Mouse (Mus musculus): ENCODE results near the gene Mgll. TPM values are rescaled to one million over a fixed set of nuclear protein-coding genes. Genes with fewer than 3 reads are reported as not detected.

Gene Mgll
- polyA plus RNA-seq, 1 experiment from 2014 or later = 4.2 TPM

DNA sequence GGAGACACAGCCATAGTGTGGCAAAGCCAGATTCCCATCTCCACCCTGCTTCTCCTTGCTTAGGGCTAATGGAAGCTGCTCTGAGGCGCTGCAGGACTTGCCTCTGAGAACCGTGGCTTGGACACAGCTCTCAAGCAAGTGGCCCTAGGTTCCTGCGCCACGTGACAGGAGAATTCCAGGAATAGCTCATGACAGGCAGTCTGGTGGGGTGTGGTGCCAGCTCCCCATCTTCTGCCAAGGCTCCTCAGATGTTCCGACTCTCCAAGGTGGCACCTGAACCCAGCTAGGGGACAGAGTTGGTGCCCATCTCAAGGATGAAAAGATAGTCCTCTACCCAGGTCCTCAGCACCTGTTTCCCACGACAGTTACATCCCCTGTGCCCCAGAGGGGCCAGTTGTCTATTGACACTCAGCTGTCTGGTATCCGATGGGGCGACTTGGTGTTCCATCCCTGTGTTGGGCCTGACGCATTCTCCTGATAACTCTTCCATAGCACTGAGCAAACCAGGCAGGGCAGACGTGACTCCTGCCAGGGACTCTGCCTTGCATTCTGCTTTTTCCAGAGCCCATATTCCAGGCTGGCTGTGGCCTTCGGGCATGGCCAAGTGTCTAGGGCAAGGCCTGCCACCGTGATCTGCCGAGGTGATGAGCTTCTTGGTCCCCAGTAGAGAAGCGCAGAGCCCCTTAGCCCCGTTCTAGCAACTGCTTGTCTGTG, 62.7 kb downstream of the Mgll start:
- no peak for TF ChIP-seq CTCF (IDR thresholded peaks at IDR 0.05)
- in situ Hi-C loops (cut with MboI; ENCODE audit: low pct_unique_long_range_greater_than_20kb) = no loop called here
- DNase-seq (ENCODE audit: low read depth, low spot score) = no peak
- H3K27me3 ChIP-seq = no peaks in the 10 kb centered on the region
- ChIA-PET CTCF (no interaction called here), POLR2A (no interaction called here)
- no peak for ATAC-seq

DNA sequence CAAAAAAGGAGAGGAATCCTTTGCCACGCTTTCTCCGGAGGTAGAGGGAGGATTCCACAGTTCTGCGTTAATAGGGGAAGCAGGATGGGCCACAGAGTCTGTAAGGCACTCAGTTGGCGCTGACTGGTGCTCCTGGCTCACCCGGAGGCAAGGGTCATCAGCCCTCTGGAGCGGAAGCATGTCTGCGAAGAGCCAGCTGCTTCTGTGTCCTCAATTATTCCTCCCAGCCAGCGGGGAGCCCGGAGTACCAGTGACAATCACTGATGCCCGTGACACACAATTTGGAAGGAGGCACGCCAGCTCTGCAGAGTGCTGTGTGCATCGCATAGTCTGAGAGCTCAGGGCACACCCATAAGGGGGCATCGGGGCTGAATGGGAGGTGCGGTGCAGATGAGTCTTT, 63.3 kb downstream of the Mgll start:
- DNase-seq (ENCODE audit: low read depth, low spot score) = no peak
- ChIA-PET CTCF (no interaction called here), POLR2A (no interaction called here)
- ATAC-seq = no peak
- no peak for TF ChIP-seq CTCF (IDR thresholded peaks at IDR 0.05)
- no peaks in the 10 kb centered on the region for H3K27me3 ChIP-seq
- in situ Hi-C loops (cut with MboI; ENCODE audit: low pct_unique_long_range_greater_than_20kb) = no loop called here

DNA sequence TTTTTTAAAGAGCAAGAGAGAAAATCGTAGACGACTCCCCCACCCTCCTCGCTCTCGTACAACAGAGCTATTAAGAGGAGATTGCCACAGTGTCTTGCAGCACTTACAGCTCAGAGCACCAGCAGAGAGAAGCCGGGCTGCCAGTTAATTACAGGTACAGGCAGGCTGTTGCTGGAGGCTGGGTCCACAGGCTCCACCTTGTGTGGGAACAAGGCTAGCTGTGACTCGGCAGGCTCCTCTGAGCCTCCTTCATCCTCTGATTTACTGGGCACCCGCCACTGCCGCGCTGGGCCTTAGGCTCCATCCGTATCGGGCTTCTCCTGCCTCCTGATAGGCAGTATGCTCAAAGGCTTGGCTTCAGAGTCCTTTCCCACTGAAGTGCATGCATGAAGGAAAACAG, 64.0 kb downstream of the Mgll start:
- POLR2A ChIA-PET = no interaction called here
- DNase-seq (ENCODE audit: low read depth, low spot score) = no peak
- TF ChIP-seq CTCF (IDR thresholded peaks at IDR 0.05) = no peak
- CTCF ChIA-PET = interaction anchor here (1.8 kb wide), 1 partner anchor 9 kb away, joined by 4 read pairs; no protein-coding TSS in a partner anchor
- in situ Hi-C loops (cut with MboI; ENCODE audit: low pct_unique_long_range_greater_than_20kb) = no loop called here
- no peaks in the 10 kb centered on the region for H3K27me3 ChIP-seq
- ATAC-seq = no peak

DNA sequence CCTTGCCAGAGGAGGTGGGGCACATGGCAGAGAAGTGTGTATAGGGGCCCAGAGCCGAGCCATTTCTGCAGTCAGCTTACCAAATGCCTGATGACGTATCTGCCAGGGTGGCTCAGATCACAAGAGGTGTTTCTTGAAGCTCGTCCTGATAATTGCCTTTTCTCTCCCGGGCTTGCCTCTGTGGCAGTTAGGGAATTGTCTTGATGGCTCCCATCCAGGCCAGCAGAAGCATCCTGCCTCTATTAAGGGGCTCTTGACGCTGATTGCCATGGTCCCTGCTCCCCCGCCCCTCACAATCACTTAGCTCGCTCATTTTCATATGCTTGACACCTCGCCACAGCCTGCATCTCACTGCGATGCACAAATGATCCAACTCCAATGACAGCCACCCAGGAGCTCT, 67.1 kb downstream of the Mgll start:
- no peak for ATAC-seq

DNA sequence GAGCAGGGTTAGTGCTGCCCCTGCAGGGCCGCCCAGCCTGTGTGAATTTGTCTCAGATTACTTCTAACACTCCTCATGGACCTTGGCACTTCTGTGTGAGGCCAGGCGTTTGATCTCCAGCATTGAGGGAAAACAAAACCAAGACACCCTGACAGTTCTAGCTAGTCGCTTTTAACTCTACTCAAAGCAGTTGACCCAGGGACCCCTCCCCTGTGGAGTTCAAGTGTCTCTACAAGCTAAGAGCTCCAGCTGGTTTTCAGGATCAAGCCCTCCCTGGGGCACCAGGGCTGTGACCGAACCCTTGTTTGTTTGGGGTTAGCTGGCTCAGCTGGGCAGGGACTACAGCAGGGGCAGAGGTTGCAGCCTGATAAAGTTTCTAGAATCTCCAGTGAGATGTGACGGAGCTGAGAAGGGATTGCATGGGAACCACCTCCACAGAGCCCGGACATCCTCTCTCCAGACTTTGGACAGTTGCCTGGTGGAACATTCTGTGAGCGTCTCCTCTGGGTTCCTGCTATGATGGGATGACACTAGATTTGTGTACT, 68.0 kb downstream of the Mgll start:
- POLR2A ChIA-PET = no interaction called here
- CTCF ChIA-PET = no interaction called here
- TF ChIP-seq CTCF (IDR thresholded peaks at IDR 0.05) = no peak
- ATAC-seq (no peak), DNase-seq (ENCODE audit: low read depth, low spot score) (no peak)
- H3K27me3 ChIP-seq = no peaks in the 10 kb centered on the region
- in situ Hi-C loops (cut with MboI; ENCODE audit: low pct_unique_long_range_greater_than_20kb) = no loop called here

More for the DNA sequence above, 67.1 kb downstream of the Mgll start:
- no peak for TF ChIP-seq CTCF (IDR thresholded peaks at IDR 0.05)
- POLR2A ChIA-PET = no interaction called here
- in situ Hi-C loops (cut with MboI; ENCODE audit: low pct_unique_long_range_greater_than_20kb) = no loop called here
- H3K27me3 ChIP-seq = no peaks in the 10 kb centered on the region
- CTCF ChIA-PET = no interaction called here
- DNase-seq (ENCODE audit: low read depth, low spot score) = no peak

DNA sequence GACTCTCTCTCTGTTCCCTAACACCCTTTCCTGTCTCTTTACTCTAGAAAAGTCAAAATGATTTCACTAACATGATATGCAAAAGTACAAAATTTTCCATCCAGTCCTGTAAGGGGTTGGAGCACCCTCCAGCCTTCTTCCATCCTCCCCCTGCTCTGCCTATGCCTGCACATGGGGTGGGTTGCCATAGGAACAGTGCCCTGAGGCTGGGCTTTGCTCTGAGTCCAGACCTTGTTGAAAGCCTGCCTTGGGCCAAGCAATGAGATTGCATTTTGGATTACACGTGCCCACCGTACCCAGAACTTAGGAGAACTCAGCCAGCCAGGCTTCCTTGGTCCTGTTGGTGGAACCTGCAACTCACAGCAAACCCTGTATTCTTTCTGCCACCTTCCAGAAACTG, 69.0 kb downstream of the Mgll start:
- TF ChIP-seq CTCF (IDR thresholded peaks at IDR 0.05) = no peak
- ATAC-seq (no peak), DNase-seq (ENCODE audit: low read depth, low spot score) (no peak)
- in situ Hi-C loops (cut with MboI; ENCODE audit: low pct_unique_long_range_greater_than_20kb) = no loop called here
- ChIA-PET POLR2A (interaction anchor here (0.6 kb wide), 1 partner anchor 165 kb away, joined by 3 read pairs; no protein-coding TSS in a partner anchor), CTCF (no interaction called here)
- no peaks in the 10 kb centered on the region for H3K27me3 ChIP-seq

DNA sequence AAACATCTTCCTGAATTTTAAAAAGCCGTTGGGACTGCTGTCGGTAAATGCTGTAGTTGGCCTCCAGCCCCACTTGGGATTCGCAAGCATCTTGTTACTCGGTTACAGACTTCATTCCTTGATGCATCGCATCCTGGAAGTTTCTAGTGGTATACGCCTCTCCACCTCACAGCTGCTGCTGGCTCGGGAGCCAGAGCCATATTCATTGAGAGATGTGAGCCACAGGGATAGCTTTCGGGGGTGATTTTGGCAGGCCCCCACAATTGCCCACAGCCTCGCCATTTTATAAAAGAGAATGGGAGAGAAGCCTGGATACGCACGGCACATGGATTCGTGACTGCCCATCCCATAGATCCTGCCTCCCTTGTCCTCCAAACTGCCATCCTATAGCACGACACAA, 69.7 kb downstream of the Mgll start:
- no peak for DNase-seq (ENCODE audit: low read depth, low spot score)
- POLR2A ChIA-PET = no interaction called here
- no peak for TF ChIP-seq CTCF (IDR thresholded peaks at IDR 0.05)
- ATAC-seq = no peak
- CTCF ChIA-PET = no interaction called here
- in situ Hi-C loops (cut with MboI; ENCODE audit: low pct_unique_long_range_greater_than_20kb) = no loop called here
- H3K27me3 ChIP-seq = no peaks in the 10 kb centered on the region

DNA sequence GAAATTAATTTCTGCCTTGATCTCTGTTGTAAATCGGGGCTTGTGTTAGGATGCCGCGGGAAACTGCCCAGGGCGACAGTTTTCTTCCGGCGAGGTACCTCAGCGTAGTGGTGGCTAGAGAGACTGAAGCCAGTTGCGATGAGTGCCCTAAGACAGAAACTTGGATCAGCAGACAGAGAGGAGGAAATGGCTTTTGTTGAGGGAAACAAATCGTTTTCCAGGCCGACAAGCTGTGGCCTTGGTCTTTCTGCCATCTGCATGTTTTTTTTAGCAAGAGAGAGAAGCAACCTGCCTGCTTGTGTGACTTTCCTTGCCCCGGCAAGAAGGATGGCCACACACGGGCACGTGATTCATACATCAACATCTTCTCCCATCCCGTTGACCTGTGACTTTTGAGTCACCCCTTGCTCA, 70.4 kb downstream of the Mgll start:
- no peak for DNase-seq (ENCODE audit: low read depth, low spot score)
- ATAC-seq = no peak
- ChIA-PET POLR2A (no interaction called here), CTCF (no interaction called here)
- H3K27me3 ChIP-seq = no peaks in the 10 kb centered on the region
- in situ Hi-C loops (cut with MboI; ENCODE audit: low pct_unique_long_range_greater_than_20kb) = no loop called here
- TF ChIP-seq CTCF (IDR thresholded peaks at IDR 0.05) = no peak

DNA sequence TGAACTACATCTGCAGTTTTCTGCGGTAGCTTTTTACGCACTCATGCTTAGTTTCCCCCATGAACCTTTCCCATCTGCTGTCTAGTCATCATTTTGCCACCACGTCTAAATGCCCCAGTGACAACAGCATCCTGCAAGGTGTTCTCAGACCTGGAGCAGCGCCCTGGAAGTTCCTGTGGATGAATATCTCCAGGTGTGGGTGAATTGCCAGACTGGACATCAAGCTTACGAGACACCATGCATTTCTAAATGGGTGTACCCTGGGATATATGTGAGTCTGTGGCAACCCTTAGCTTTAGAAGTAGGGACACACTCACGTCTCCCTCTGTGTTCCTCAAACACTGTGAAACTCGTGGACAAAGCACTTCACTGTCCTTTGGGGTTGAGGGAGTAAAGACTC, 76.0 kb downstream of the Mgll start:
- in situ Hi-C loops (cut with MboI; ENCODE audit: low pct_unique_long_range_greater_than_20kb) = no loop called here
- TF ChIP-seq CTCF (IDR thresholded peaks at IDR 0.05) = no peak
- ChIA-PET POLR2A (no interaction called here), CTCF (no interaction called here)
- DNase-seq (ENCODE audit: low read depth, low spot score) (no peak), ATAC-seq (no peak)
- no peaks in the 10 kb centered on the region for H3K27me3 ChIP-seq

DNA sequence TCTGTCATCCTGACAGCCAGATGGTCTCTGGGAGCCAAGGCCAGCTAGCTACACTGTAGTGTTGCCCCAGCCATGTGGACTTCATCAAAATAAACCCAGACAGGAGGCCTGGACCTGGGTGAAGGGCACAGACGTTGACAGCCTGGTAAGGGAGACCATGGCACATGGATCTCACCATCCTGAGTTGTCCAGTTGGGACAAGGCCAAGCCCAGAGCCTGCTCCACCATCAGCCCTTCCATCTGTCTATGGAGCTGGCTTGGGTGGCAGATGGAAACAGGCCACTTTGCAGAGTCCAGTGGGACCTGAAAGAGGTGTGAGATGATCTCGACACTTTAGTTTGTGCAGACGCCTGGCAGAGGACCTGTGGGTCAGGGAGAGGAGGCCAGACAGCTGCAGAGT, 76.5 kb downstream of the Mgll start:
- no peak for ATAC-seq
- in situ Hi-C loops (cut with MboI; ENCODE audit: low pct_unique_long_range_greater_than_20kb) = no loop called here
- TF ChIP-seq CTCF (IDR thresholded peaks at IDR 0.05) = no peak
- POLR2A ChIA-PET = no interaction called here
- DNase-seq (ENCODE audit: low read depth, low spot score) = no peak
- CTCF ChIA-PET = no interaction called here
- no peaks in the 10 kb centered on the region for H3K27me3 ChIP-seq

DNA sequence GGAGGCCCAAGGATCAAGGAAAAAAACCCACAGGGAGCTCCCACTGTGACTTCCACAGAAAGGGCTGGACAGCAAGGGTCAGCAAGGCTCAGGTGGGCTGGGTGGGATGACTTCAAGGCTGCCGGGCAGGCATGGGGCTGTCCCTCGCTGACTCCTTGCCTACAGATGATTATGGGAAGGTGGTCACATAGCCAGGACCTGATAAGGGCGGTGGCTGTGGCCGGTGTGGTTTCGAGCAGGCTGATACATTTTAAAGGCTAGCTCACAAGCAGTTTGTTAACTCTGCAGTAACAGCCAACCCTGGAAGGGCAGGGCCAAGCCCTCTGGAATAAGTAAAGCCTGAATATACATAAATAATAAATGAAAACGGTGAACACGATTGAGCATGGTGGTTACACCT, 78.8 kb downstream of the Mgll start:
- CTCF ChIA-PET = interaction anchor here (2.2 kb wide), 1 partner anchor 9 kb away, joined by 10 read pairs; no protein-coding TSS in a partner anchor
- in situ Hi-C loops (cut with MboI; ENCODE audit: low pct_unique_long_range_greater_than_20kb) = no loop called here
- POLR2A ChIA-PET = no interaction called here
- ATAC-seq (no peak), DNase-seq (ENCODE audit: low read depth, low spot score) (no peak)
- TF ChIP-seq CTCF (IDR thresholded peaks at IDR 0.05) = no peak
- H3K27me3 ChIP-seq = no peaks in the 10 kb centered on the region

Measured in Patski (cell line).